Mouse (Mus musculus) CD4-positive, CD25-positive, alpha-beta regulatory T cell, adult 4 months (primary cell): ENCODE measurements around the gene Nkrf. TPM values are rescaled to one million over a fixed set of nuclear protein-coding genes. Genes with fewer than 3 reads are reported as not detected.
"Not testable (repeated sequence)": the region's sequence is repeated elsewhere in the genome, so short reads cannot be mapped to it uniquely, and the experiment has no call there.

Experiments
- ATAC-seq: one replicate; pipeline ENCODE4 v1.8.0; 2017
- polyA plus RNA-seq, 2 experiments: library from polyadenylated mRNA; unstranded; fragments of 100-300 nt; shearing (Covaris generic); gene quantifications; one replicate each; pipeline ENCODE4 v1.2.1; 2017

Gene Nkrf
- 1 to 10 TPM; 2.0 TPM for polyA plus RNA-seq

DNA sequence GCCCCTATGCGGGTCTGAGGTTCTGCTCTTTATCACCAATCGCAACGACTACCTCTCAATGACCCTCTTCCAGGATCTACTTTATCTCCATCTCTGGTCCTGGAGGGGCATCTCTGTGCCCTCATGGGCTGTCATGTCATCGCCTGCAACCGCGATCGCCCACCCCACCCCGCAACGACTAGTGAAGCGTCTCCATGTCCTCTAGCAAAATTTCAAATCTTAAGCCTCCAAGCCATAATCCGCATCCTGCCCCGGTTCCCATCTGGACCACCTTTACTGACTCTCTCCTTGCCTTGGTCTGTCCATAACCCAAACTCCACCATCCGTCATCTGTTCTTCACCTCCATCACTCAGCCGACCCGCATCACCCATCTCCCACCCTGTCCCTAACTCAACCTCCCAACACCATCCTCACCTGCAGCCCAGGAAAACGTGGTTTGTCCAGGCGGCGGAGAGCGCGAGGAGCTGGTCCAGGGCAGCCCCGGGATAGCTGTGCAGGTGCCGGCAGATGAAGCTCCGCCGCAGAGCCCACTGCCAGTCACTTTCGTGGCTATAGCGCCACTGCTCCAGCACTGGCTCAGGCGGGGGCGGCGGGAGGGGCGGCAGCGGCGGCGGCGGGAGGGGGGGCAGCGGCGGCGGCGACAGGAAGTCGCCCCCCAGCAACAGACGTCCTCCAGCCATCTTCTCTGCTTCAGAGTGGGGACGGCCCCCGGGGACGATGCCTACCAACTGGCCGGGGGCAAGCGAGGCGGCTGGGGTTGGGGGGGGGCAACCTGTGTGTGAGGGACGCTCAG is at the start of gene Nkrf:
Gene Nkrf, minus strand, starts transcription at position 579 of the 794 bp plus-strand sequence.
- peak; percentile 12 for ATAC-seq

DNA sequence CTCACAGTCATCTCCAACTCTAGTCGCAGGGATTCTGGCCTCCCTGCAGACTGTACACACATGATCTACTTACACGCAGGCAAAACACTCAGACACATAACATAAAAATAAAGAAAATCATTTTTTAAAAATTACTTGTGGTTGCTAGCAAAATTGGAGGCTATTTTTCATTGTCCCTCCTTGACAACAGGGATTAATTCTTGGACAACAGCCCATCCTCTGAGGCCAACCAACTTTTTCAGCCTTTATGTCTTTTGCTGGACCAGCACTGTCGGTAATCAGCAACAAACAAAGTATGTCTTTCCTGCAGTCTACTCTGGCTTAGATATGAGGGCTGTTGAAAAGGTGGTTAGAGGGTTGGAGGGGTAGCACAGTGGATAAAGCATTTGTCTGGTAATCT is 38.4 kb upstream of the Nkrf start:
- no peak for ATAC-seq

DNA sequence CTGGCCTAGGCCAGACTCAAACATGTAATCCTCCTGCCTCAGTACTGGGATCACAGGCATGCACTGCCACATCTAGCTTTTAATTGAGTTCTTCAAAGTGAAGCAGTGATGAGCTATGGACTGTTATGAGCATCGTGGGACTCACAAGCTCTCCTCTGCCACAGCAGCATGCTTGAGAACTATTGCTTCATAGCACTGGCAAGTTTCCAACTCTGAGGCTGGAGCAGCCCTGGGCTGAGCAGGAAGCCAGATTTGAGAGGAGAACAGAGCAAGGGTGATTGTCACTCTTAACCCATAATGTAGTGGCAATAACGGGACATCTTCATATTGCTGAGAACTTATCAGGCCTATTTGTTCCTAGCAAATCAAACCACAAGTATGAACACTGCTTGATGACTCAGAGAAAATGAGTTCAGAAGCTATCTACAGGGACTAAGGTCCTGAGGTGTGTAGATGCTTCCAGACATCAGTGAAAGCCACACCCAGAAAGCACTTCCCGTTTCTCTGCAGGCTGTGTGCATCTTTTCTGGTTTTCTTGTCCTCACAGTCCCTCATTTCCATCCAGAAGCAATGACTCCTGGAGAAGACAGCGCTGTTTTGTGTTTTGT is 37.2 kb upstream of the Nkrf start:
- no peak for ATAC-seq

DNA sequence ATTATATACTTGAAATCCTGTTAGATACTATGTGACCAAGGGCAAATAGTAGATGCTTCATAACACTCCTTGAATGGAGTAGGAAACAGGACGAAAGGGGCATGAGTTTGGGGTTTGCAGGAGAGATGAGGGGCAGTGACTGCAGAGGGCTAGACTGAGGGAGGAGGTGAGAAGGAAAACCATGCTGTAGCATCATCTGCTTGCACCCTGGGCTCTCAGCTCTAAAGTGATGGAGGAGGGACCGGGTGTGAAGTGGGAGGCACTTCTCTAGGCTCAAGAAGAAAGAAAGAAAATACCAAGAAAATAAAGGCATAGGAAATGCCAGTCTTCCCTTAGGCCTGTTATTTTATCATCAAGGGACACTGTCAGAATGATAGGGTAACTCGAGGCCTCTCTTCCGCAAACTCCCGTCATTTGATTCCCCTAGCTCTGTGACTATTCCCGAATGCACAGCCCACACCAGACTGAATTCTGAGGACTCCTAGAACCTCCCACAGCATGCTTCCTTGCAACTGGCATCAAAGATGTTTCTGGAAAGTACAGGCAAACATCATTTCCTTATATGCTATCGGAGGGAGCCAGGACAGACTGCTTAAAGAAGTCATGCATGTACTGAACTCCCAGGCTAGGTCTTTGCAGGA is 32.7 kb upstream of the Nkrf start:
- no peak for ATAC-seq

DNA sequence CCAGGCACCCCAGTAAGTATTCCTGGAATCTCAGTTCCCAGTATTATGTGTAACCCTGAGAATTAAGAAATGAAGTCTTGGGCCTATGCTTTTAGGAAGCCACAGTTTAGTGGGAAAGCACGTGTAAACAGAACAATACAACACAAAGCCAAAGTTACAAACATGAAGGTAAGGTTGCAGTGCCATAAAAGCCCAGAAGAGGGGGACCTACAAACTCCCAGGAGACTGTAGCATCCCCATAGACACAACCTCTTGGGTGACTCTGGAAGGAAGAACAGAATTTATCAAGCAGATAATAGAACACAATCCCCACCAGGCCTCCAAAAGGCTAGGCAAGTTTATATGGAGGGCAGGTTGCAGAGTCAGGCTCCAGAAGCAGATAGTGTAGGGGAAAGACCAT is 27.9 kb upstream of the Nkrf start:
- no peak for ATAC-seq

DNA sequence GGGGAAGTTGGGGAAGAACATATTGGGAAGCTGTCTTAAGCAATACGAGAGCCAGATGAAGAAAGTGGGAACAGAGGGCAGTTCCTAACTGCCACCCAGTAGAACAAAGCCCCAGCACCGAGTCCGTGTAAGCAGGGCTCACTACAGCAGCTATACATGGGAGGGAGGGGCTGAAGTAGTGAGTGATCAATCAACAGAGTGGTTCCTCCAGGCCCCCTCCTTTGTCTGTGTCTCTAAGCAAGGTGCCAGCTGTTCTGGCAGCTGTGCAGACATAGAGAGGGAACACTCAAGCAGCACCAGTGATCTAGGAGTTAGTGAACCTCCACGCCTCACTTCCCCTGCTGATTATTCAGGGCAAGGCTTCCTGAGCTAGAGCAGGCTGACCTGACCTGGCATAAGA is 27.0 kb upstream of the Nkrf start:
- ATAC-seq, result no peak

DNA sequence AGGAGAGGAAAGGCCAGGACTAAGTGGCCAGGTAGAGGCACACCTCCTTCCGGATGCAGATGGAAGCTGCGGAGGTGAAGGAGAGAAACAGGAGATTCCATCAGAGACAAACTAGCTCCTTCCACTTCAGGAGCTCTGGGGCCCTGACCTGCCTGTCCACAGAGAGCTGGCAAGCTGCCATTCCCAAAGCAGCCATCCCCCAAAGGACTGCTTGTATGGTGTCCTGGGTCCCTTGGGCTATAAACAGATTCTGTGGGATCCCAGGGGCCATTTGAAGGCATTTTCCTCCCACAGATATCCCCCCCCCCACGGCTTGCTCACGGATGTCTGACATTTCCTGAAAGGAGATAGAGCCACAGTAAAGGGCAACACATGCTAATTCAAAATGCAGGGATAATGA is 26.1 kb upstream of the Nkrf start:
- no peak for ATAC-seq

DNA sequence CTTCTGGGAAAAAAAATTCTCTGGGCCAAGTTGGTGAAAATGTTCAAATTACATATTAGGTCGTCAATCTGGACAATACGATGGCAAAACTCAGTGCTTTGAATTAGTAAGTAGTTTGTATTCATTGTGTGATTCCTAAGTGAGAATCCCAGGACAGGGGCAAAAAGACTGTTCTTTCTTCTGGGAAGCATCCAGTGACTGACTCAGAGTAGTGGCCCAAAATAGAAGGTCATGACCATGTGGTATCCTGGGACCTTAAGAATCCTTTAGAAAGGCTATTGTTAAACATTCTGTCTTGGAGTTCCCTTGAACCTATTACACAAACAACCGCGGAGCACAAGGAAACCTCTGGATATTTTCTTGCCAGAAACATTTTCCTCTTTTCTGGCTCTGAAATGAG is 18.6 kb upstream of the Nkrf start:
- no peak for ATAC-seq

DNA sequence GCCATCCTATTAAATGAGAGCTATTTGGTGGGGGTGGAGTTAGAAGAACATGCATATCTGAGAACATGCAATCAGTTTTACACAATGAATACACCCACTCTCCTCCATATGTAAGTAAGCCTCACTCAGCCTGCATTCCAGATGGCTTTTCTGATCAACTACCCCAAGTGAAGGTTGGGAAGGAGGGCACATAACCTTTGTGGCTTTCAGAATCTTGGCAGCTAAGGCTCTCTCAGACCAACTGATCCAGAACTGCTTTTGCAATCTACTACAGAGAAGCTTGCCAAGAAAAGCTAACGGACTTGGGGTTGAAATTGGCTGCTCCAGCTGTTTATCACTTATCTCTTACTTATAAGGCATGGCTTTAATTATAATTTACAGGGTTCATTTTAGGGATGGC is 15.1 kb upstream of the Nkrf start:
- no peak for ATAC-seq

DNA sequence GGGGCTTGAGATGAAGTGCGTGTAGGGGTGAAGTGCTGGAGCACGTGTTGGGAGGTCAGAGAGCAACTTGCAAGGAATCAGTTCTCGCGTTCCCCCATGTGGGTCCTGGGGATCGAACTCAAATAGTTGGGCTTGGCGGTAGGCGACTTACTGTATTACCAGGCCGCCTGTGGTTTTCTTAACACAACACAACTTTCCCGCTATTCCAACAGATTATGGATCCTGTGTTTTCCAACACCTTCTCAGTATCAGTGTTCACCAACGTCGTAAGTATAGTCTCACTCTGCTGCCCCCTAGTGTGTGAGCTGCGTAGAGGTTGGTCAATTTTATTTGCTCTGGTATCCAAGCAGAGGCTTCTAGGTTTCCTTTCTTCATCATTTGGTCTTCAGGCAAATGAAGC is 8.6 kb upstream of the Nkrf start:
- ATAC-seq, result peak; percentile 51

DNA sequence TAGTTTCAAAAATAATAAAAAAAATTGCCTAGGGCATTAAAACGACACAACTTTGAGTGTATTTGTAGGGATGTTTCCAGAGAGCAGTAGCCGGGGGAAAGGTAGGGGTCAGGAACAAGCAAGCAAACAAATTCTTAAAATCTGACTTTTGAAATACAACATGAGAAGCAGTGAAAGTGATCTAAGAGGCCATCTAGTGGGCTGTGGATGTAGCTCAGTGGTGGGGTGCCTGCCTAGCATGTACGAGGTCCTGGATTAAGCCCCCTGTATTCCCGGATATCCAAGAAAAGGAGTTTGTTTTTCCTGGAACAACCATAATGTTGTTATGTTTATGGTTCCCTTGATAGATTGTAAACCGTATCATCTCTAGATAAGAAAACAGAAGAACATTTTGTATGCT is 3.8 kb upstream of the Nkrf start:
- no peak for ATAC-seq

DNA sequence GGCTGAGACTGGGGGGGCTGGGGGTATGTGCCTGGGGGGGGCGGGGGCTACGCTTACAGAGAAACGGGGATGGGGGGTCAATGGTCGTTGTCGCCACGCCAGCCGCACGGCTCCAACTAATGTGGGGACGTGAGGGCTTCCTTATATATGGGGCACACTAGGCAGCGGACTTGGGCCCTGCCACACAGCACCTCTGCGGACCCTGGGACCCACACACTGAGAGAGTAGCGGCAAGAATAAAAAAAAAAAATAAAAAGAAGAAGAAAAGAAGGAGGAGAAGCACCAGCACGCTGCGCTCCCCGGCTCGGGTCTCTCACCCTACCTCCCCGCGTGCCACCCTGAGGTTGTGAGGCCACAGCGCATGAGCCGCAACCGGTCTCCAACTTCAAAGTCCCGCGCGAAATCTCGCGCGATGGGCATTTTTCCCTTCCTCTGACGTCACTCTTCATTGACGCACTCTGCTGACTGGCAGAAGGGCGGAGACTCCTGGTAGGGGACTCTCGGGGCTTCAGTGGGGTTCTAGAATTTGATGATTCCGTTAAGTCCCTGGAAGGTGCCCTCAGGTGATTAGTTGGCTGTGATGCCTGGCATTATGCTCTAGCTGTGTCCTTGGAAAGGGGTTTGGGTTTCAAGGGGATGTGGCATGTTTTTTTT is 543 bp upstream of the Nkrf start:
- peak; percentile 92 for ATAC-seq

DNA sequence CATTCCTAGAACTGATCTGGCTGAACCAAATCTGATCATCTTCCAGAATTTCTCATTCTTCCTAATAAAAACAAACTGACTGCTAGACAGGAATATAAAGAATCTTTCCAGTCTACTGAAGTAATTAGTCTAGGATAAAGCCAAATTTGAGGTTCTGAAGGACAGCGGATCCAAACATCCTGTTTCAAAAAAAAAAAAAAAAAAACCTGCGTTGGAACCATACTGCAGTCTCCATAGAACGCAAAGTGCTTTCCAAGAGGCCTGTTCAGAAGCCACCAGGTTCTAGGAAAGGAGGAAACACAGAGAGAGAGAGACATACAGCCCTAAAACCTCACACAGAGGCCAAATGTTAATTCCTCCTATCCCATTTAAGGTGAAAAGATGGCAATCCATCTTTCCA is 1.0 kb downstream of the Nkrf start:
- no peak for ATAC-seq

DNA sequence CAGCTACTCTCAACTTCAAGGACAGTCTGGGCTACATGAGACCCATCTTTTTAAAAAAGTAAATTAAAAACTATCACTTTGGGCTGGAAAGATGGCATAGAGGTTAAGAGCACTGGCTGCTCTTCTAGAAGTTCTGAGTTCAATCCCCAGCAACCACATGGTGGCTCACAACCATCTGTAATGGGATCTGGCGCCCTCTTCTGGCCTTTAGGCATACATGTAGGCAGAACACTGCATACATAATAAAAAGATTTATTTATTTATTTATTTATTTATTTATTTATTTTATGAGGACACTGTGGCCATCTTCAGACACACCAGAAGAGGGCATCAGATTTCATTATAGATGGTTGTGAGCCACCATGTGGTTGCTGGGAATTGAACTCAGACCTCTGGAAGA is 3.8 kb downstream of the Nkrf start:
- ATAC-seq, result not testable (repeated sequence)

DNA sequence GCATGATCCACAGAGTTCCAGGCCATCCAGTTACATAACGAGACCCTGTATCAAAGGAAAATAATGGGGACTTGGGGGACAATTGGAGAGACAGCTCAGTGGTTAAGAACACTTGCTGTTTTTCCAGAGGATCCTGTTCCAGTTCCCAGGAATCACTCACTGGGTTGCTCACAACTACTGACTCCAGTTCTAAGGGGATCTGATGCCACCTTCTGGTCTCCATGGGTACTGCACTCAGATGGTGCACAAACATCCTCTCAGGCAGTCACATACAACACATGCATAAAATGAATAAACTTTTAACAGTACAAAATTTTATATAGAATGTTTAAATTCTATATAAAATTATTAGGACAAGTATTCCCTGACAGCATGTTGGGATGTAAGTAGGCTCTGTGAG is 18.0 kb downstream of the Nkrf start:
- ATAC-seq, result no peak

DNA sequence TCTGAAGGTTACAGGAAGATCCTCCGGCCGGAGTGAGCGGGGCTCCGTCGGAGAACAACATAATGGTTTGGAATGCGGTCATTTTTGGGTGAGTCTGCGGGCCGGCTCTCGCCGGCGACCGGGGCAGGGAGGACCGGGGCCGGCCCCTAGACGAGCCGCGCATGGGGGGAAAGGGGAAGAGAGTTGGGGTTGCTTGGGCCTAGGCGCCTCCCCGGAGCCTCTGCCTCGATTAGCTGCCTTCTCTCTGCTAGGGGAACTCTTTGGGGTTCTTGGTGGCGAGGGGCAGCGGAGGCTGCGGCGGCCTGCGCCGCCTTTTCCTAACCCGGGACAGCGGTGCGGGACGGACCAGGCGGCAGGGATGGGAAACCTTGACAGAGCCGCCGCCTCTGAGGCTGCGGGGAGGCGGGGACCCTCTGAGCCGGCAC is 28.0 kb downstream of the Nkrf start:
- ATAC-seq, result peak; percentile 11

DNA sequence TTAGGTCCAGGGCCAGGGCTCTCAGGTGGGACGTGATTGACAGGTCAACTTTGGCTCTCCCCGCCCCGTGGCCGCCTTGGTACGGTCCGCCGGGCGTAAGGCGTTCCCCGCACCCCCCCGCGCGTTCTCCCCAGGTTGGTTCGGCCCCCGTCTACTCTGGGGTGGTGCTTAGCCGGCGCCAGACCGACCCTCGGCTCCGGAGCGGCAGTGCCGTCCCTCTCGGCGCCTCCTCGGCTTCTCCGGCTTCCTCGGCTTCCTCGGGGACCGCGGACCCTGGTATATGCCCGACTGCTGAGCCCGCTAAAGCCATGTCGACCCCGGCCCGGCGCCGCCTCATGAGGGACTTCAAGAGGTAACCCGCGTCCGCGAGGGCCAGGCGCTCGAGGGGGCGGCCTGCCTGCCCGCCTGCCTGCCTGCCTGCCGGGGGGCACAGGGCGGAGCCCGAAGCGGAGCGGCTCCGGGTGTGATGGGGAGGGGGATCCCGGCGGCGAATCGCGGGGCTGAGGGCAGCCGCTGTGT is 28.5 kb downstream of the Nkrf start:
- ATAC-seq, result peak; percentile 92

DNA sequence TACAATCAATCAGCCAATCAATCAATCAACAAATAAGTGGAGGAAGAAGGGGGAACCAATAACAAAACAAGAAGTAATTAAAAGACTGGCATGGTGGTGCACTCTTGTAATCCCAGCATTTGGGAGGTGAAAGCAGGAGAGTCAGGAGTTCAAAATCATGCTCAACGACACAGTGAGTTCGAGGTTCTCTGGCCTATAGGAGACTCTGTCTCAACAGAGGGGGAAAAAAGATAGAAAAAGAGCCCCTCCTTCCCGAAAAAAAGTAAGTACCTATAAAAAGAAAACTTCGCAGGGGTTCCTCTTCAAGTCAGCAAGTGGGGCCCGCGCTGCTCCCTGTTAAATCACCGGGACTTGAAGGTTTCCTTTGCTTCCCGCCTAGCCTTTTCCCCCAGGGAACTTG is 28.9 kb downstream of the Nkrf start, which contains the start of the genes Ube2a and C330007P06Rik:
Gene Ube2a, plus strand, starts transcription at position 136 of the 400 bp plus-strand sequence.
Gene C330007P06Rik, minus strand, starts transcription at position 347 of the 400 bp plus-strand sequence.
- no peak for ATAC-seq

DNA sequence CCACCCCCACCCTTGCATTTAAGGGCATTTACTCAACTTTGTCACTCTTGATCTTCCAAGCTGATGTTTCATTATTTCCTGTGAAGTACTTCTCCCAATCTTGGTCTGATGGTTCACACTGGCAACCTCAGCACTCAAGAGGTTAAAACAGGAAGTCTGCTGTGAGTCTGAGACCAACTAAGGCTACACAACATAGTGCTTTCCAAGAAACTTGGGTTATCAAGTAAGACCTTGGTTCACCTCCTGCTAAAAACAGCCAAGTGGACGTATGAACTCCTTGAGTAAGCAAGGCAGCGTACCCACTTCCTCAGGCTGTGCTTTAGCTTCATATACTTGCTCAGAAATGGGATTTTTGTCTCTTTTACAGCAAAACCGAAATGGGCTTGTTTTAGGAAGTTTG is 32.3 kb downstream of the Nkrf start:
- no peak for ATAC-seq

DNA sequence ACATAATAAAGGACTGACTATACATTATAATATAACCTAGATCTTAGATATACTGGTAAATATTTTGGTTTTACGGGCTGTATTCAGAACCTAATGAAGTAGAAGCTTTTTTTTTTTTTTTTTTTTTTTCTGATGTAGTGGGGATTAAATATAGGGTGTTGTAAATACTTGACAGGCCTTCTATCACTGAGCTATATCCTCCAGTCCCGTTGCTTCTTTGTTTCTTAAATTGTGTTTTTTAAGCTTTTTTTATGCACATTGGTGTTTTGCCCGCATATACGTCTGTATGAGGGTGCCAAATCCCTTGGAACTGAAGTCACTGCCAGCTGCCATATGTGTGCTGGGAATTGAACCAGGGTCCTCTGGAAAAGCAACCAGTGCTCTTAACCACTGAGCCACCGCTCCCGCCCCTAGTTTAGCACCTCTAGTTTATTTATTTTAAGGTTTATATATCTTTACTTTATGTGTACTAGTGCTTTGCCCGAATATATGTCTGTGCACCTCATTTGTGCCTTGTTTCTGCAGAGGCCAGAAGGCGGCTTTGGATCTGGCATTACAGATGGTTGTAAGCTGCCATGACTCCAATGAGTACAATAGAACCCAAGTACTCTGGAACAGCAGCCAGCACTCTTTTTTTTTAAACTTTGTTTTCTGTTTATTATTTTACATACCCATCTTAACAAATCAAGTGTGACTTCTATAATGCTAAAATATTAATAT is 37.9 kb downstream of the Nkrf start:
- no peak for ATAC-seq

DNA sequence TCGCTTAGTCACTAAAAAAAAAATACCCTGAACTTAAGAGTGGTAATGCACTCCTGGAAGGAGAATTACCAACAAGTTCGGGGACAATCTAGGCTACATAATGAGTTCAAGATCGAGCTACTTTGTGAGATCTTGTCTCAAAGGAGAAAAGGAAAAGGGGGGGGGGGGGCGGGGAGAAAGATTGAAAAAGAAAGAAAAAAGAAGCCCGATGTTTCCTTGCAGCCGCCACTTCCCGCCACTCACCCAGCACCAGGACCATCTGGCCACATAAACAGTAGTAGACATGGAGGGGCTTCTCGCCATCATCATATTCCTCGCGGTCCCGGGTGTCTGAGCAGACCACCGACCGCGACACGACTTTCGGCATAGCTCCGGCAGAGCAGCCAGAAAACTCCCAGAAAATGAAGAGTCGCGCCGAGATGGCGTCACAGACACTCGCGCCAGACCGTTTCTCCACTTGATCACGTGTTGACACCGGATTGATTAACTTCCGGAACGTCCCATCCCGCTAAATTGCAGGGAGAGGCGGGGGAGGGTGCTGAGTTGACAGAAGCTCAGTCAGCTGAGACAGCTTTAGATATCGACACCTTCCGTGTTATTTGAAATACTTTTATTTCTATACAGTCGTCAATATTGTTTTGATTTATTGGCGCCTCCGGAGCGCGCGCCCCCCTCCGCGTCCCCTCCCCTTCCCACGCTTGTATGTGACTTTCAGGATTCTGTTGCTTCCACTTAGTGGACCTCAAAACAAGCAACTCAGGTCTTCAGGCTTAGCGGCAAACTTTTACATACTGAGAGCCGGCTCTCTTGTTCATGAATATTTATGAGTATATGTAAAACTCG is 38.7 kb downstream of the Nkrf start:
- ATAC-seq, result peak; percentile 94
